ENCODE assay signal across 9 mouse cellular contexts in the genomic region with DNA sequence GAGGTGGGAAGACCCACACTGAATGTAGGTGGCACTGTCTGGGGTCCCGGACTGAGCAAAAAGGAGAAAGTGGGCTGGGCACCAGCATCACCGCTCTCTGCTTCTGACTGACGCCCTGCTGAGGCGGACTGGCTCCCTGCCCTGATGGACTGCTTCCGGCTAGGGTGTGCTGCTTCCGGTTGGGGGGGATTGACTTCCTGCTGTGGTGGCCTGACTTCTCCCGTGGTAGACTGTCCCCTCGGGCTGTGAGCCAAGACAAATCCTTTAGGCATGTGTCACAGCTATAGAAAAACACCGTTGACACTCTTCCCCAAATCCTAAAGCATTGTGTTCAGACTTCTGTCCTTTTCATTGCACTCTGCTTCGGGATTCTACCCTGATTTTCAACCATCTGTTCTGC. TPM values are rescaled to one million over a fixed set of nuclear protein-coding genes. Genes with fewer than 3 reads are reported as not detected.
DNase-seq lines count a peak whose midpoint lies in the region; ATAC-seq lines count a peak whose summit lies in the region.
"Had no signal": no experiment of that assay in that cellular context is flagged by ENCODE, and none has a peak within 500 bp of the region (broad histone marks: within the 10 kb centered on the region; RNA-seq: fewer than 3 reads in every experiment).

No protein-coding gene starts in this region.

- peak; percentile 16 to 33 for DNase-seq in layer of hippocampus, postnatal 10 days (ENCODE audit: low spot score in 2 of 2)
- no peak for DNase-seq in layer of hippocampus, adult 9-10 months (ENCODE audit: low spot score)
- peak; percentile 24 to 62 for DNase-seq in adrenal gland, postnatal 36 days
- peak; percentile 66 for DNase-seq in heart, postnatal 4 days
- peak; percentile 41 for DNase-seq in lung, postnatal 14 days
- DNase-seq in spleen, postnatal 10 days (ENCODE audit: low spot score in 2 of 2), result no peak
- DNase-seq: layer of hippocampus, postnatal 36 days had no signal

- no peak for ATAC-seq in erythroblast, adult 5-6 weeks (replicated peaks; ENCODE audit: low FRiP score, poor library complexity, severe bottlenecking)
- no peak for ATAC-seq in activated CD4-positive, CD25-positive, alpha-beta regulatory T cell, adult 4 months

RNA-seq across cellular contexts. Expression of a gene that starts 26.0 kb away (rescaled TPM):
- total RNA-seq in layer of hippocampus, postnatal 10 days (2021), result 10 to 100 TPM; 17.1 to 18.2 TPM
- total RNA-seq in adrenal gland, postnatal 36 days (2021), result 10 to 100 TPM; 25.1 to 31.4 TPM
- 10 to 100 TPM; 39.2 to 40.0 TPM for total RNA-seq in heart, postnatal 4 days (2021)
- 2.3 TPM in 1 of 2 replicates, not detected in the other for total RNA-seq in erythroblast, adult 5-6 weeks (2015; ENCODE audit: low replicate concordance)
- 0.26 TPM in 1 of 2 replicates, not detected in the other for total RNA-seq in erythroblast, adult 5-6 weeks (2017; ENCODE audit: low replicate concordance)
- polyA plus RNA-seq in activated CD4-positive, CD25-positive, alpha-beta regulatory T cell, adult 4 months (2017; shearing (Covaris generic)), result 10 to 100 TPM; 10.2 to 10.3 TPM

Comparison
In these comparisons a context has a peak if more than half of its experiments do, and no peak if none do; other contexts are left out.
1. DNase-seq: peak in layer of hippocampus, postnatal 10 days (2 of 2), adrenal gland, postnatal 36 days (2 of 2), heart, postnatal 4 days (single experiment) and lung, postnatal 14 days (single experiment); none in layer of hippocampus, adult 9-10 months (single experiment) and spleen, postnatal 10 days (0 of 2).
2. RNA of a gene that starts 26.0 kb away (total RNA-seq): 39.2 to 40.0 TPM in heart, postnatal 4 days, 25.1 to 31.4 TPM in adrenal gland, postnatal 36 days and 17.1 to 18.2 TPM in layer of hippocampus, postnatal 10 days; 0.26 to 2.3 TPM in erythroblast, adult 5-6 weeks; every median in the first group is over 4 times any median in the second.